Mouse (Mus musculus) spleen, adult 2 months (tissue): Measurements from ENCODE around the gene Brip1.

ENCODE experiments used
- CTCF ChIP-seq: fragments of 200-500 bp; IDR thresholded peaks from 2 replicates; pipeline ENCODE4 v1.5.1; 2011; ENCODE audit warnings: mild to moderate bottlenecking, inconsistent platforms; ENCODE audit not compliant: insufficient read depth, insufficient read length, insufficient replicate concordance; ENCODE audit errors: extremely low read depth
- POLR2A ChIP-seq: fragments of 200-500 bp; IDR thresholded peaks from 2 replicates; pipeline ENCODE4 v1.6.1; 2011; ENCODE audit warnings: low read depth, low read length, inconsistent platforms

- no peak for TF ChIP-seq POLR2A
- TF ChIP-seq CTCF = no peak
These were observed 8.1 kb upstream of the Brip1 start for GRCm38 (mm10) chr11:86209123-86209522.
